Mouse (Mus musculus) kidney, adult 2 months (tissue): ENCODE measurements at regions not wholly inside any gene's neighbourhood (a gene's known extent, or its start where the extent isn't known, plus 50 kb on each side); places are given as distances from the start of the nearest gene placed in this dataset.

ENCODE experiments used
- DNase-seq: peaks from one replicate; pipeline ENCODE4 v3.0.0; 2021
- H3K27ac ChIP-seq: fragments of 200-500 bp; 2 replicates; pipeline ENCODE4 v1.5.1; 2012; ENCODE audit warnings: low read depth, low read length, control low read depth, inconsistent platforms; ENCODE audit not compliant: insufficient read depth
- H3K27me3 ChIP-seq: fragments of 200-500 bp; replicated peaks from 2 replicates; pipeline ENCODE4 v1.6.1; 2012; ENCODE audit warnings: mild to moderate bottlenecking, moderate library complexity, low read length, inconsistent platforms; ENCODE audit not compliant: control insufficient read depth, insufficient read depth
- H3K36me3 ChIP-seq: fragments of 200-500 bp; 2 replicates; pipeline ENCODE4 v1.6.1; 2012; ENCODE audit warnings: mild to moderate bottlenecking, moderate library complexity, low read length, inconsistent platforms; ENCODE audit not compliant: control insufficient read depth, insufficient read depth
- H3K4me1 ChIP-seq: fragments of 200-500 bp; 2 replicates; pipeline ENCODE4 v1.6.1; 2011; ENCODE audit warnings: low read length; ENCODE audit not compliant: control insufficient read depth, insufficient read depth
- H3K4me3 ChIP-seq: fragments of 200-500 bp; 2 replicates; pipeline ENCODE4 v1.5.1; 2011; ENCODE audit warnings: mild to moderate bottlenecking, low read depth, low read length, control low read depth; ENCODE audit not compliant: insufficient read depth
- CTCF ChIP-seq: fragments of 200-500 bp; conservative IDR thresholded peaks from 2 replicates; pipeline ENCODE4 v1.5.1; 2011; ENCODE audit warnings: low read depth, mild to moderate bottlenecking, control low read depth, low read length, moderate library complexity, mixed read lengths; ENCODE audit not compliant: insufficient read depth, insufficient read length
- POLR2A ChIP-seq: fragments of 200-500 bp; IDR thresholded peaks from one replicate; pipeline ENCODE4 v1.6.1; 2011; ENCODE audit warnings: low read depth, low read length, control low read depth
- WGBS: fragments of 180-500 bp; shearing (Covaris S2); methylation state at CpG from one replicate; pipeline ENCODE4 v1.1.7; 2018; 5-methylcytosine and 5-hydroxymethylcytosine counted together

- Histone ChIP-seq H3K27me3 (no peaks in the 10 kb centered on the region), H3K36me3 (no peaks in the 10 kb centered on the region), H3K27ac (no peak overlapping the region), H3K4me1 (no peaks in the 10 kb centered on the region), H3K4me3 (no peak overlapping the region)
- TF ChIP-seq CTCF (no peak), POLR2A (no peak)
- 90% methylated on average over 10 of the region's 10 CpGs for WGBS
- no peak for DNase-seq
These were observed 56.3 kb upstream of the Tbx3 start for GRCm38 (mm10) chr5:119613981-119614770.

- 32% methylated on average over 5 of the region's 5 CpGs for WGBS
- TF ChIP-seq CTCF (no peak), POLR2A (no peak)
- H3K36me3 ChIP-seq: no peaks in the 10 kb centered on the region
These were observed 54.8 kb upstream of the Tbx3 start for GRCm38 (mm10) chr5:119615681-119616080.

DNA sequence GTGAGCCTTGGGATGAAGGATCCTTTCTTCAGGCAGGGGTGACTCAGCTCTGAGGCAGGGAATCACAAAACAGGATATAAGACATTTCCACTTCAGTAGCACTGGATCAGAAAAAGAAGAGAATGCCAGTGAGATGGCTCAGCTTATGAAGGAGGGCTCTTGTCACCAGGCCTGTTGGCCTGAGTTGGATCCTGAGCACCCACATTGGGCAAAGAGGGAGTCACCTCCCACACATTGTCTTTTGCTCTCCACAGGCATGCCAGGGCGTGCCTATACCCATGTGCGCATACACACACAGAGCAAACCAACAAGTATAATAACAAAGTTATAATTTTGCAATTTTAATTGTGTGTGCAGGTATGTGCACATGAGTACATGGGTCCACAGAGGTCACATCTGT, 52.6 kb upstream of the Tbx3 start:
- no peak overlapping the region for H3K27ac ChIP-seq
- H3K36me3 ChIP-seq: no peaks in the 10 kb centered on the region
- H3K4me1 ChIP-seq: no peaks in the 10 kb centered on the region
- 88% methylated on average over 2 of the region's 2 CpGs for WGBS
- TF ChIP-seq CTCF: no peak
- no peaks in the 10 kb centered on the region for H3K27me3 ChIP-seq
- no peak for DNase-seq
- H3K4me3 ChIP-seq: no peak overlapping the region

More at GRCm38 (mm10) chr5:119615681-119616080, 54.8 kb upstream of the Tbx3 start:
- H3K4me1 ChIP-seq: no peaks in the 10 kb centered on the region
- H3K27me3 ChIP-seq: no peaks in the 10 kb centered on the region
- H3K4me3 ChIP-seq: no peak overlapping the region
- no peak overlapping the region for H3K27ac ChIP-seq
- DNase-seq: no peak

DNA sequence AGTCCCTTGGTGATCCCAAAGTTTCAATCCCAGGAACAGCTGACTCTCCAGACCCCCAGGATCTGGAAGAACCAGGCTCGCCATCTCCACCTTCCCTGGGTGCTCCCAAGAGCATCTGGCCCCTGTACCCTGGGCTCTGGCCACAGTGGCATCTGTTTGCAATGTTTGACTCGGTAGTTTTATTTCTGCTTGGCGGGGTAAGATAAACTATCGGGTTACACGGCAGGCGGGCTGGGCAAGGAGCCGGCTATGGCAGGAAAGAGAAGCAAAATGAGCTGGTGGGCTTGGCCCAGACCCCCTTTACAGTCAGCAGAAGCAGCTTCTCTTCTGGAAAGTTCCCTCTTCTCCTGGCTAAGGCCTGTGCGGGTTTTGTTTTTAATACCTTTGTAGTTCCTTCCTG, 50.6 kb upstream of the Tbx3 start:
- Histone ChIP-seq H3K27ac (no peak overlapping the region), H3K27me3 (no peaks in the 10 kb centered on the region), H3K4me1 (no peaks in the 10 kb centered on the region), H3K4me3 (no peak overlapping the region), H3K36me3 (no peaks in the 10 kb centered on the region)
- DNase-seq: no peak
- WGBS: 29% methylated on average over 8 of the region's 8 CpGs
- TF ChIP-seq POLR2A: no peak
